Mouse (Mus musculus): ENCODE results near the gene Catsperz.

Gene Catsperz

DNA sequence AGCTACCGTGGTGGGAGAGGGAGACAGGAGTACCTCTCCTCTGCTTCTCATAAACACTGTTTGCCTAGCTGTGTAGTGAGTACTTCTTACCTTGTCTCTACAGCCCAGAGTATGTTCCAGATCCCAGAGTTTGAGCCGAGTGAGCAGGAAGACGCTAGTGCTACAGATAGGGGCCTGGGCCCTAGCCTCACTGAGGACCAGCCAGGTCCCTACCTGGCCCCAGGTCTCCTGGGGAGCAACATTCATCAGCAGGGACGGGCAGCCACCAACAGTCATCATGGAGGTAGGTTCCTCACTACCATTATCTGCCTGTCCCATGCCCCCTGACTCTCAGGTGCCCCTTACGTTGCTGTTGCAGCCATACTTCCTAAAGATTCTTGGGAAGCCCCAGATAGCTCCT lies 17.6 kb upstream of the Catsperz start:
- DNase-seq = no peak

DNA sequence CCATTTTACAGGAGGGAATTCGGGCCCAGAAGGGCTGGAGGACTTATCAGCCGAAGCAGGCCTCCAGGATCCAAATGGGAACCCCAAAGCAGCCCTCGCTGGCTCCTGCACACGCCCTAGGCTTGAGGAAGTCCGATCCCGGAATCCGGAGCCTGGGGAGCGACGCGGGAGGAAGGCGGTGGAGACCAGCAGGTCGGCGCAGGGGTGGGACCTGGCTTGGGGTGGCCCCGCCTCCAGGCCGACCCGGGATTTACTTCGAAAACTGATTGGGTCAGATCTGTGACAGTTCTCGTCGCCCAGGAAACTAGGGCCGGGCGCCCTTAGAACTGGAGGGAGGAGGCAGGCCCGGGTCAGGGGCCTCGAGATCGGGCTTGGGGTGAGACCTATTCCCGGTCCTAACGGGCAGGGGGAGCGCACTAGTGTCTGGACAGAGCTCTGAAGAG lies 17.1 kb upstream of the Catsperz start, which contains the start of gene Gpr137:
Gene Gpr137, minus strand, starts transcription at position 232 of the 443 bp plus-strand sequence.
- peak; percentile 95 for DNase-seq

DNA sequence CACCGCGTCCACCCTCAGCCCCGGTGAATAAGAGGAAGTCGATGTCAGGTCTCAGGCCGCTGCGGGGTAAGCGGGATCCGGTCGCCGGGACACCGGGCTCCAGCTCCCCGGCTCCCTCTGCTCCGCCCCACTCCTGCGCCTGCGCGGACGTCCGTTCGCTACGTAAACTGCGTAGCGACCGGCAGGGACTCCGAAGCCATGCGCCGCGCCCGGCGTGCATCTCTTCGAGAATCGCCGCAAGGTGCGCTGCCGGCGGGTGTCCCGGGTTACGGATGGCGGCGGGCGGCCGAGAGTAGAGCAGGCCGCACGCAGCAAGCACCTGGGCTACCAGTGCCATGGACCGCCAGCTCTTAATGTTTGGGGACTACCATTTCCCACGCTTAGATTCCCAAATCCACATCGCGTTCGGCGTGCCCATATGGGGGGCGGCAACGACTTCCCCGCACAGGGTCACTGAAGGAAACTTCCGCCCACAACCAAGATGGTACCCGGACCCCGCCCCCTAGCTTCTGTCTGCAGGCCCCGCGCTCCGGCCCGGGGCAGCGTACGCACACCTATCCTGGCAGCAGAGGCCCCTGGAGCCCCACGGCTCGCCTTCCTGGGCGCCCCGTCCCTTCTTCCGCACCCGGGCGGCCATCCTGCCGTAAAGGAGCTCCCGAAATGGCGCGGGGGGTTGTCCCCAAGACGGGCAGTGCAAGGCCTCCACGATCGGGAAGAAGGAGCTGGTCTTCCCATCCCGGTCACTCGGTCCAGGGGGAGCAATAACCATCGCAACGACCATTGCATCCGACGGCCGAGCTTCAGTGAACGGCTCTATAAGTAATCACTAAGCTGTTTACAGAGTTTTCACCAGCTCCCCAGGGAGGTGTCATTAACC lies 16.4 kb upstream of the Catsperz start, which contains the start of gene Bad:
Gene Bad, plus strand, starts transcription at position 490 of the 877 bp plus-strand sequence.
- DNase-seq = peak; percentile 92

DNA sequence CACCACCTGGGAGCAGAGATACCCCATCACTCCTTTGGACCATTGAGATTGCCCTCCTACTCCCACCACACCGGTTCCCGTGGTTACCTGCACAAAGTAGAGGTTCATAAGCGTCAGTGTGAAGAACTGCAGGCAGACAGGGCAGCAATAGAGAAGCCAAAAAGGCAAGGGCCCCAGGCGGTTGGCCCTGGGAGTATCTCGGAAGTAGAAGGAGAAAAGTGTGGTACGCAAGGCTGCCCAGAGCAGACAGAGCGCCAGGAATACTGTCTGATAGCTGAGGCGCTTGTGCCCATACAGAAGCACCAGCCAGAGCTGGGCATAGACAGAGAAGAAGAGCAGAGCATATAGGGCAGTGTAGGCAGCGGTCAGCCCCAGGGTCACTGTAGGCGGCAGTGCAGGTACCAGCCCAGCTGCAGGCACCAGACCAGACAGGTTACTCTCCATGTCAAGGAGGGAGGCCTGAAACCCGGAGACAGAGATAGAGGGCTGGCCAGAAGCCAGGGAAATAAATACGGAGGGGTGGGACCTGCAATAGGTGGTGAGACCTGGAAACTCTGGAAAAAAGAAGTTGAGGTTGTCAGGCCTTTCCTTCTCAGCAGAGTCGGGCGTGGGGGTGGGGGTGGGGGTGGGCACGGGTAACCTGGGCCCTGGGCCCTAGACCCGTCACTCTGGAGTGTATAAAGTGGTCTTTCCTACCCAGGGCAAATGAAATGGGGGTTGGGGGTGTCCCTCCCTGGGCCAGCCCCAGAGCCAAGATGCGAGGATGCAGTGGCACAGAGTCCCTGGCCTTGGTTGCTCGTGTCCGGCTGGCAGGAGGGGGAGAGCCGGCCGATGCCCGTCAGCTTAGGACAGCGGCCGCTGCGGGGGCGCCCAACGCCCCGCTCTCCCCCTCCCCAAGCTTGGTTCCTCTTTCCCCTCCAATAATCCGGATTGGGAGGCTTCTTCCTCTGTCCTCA lies 15.5 kb upstream of the Catsperz start:
- DNase-seq = no peak

DNA sequence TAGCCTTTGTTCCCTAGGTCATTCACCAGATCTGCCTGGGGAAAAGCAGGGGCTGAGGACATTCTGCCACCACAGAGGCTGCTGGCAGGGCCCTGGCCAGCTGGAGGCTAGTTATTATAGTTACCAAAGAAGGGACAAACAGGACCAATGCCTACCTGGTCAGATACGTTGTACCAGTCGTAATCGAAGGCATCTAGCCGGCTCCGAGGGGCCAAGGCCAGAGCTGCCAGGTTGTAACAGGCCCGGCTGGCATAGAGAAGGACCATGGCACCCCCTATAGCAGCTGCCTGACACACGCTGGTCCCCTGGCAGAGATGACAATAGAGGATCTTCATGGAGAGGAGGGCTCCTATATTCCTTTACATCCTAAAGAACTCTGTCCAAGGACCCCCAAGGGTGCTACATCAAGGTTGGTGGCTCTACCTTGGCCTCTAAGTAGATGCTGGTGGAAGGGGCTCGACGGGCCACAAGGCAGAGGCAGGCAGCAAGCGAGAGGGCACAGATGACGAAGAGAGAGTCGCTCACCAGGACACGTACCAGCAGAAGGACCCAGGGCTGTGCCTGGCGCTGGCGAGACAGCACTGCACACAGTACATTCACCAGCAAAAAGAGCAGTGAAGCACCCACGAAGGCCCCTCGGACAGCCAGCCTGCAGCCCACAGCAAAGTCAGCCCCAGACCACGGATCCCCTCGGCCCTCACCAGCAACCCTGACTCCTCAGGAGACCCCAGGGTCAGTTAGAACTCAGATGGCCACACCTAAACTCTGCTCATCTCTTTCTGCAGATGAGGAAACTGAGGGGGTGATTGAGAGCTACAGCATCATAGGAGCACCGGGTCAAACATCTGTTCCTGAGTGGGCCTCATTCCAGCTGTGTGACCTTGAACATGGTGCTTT lies 14.2 kb upstream of the Catsperz start:
- no peak for DNase-seq

DNA sequence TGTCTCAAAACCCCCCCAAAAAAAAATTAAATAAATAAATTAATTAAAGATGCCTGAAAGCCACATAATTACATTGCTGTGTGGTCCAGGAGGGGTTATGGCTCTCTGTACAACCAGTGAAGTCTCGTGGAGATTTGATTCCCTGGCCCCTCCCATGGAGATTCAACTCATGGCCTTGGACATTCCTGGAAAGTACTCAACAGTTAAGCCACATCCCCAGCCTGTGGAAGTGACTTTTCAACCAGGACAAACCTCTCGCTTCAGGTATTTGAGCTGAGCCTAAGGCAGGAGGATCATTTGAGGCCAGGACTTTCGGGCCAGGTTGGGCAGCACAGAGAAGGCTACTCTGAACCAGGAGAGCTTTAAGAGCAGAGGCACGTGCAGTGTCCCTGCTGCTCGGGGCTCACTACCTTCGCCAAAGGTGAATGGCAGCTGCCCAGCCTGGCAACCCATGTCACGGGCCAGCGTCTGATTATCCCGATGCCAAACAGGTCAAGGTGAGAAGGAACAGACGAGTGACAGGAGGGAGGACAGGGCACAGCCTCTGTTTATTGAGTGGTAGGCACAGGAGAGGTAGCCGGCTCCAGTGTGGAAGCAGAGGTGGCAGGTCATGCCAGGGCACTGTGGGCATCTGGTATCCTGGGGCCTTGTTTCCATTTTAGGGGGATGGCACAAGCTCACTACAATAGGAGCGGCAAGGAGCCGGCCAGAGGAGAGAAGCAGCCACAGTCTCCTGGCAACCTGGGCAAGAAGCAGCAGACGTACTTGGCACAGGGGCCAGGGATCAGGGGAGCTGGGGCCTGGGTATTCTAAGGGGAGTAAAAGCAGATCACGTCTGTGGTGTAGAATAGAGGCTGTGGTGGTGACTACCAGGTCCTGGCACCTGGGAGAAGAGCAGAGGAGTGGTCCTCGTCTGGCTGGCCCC lies 12.6 kb upstream of the Catsperz start:
- no peak for DNase-seq

DNA sequence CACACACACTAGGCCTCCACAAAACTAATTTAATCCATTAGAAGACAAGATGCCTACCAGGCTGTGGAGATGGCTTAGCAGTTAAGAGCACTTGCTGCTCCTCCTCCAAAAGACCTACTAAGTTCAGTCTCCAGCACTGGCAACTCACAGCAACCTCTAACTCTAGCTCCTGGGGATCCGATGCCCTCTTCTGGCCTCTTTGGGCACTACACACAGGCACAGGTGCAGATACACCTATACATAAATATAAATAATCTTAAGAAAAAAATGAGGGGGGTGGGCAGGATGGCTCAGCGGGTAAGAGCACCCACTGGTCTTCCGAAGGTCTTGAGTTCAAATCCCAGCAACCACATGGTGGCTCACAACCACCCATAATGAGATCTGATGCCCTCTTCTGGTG lies 11.1 kb upstream of the Catsperz start:
- no peak for DNase-seq

DNA sequence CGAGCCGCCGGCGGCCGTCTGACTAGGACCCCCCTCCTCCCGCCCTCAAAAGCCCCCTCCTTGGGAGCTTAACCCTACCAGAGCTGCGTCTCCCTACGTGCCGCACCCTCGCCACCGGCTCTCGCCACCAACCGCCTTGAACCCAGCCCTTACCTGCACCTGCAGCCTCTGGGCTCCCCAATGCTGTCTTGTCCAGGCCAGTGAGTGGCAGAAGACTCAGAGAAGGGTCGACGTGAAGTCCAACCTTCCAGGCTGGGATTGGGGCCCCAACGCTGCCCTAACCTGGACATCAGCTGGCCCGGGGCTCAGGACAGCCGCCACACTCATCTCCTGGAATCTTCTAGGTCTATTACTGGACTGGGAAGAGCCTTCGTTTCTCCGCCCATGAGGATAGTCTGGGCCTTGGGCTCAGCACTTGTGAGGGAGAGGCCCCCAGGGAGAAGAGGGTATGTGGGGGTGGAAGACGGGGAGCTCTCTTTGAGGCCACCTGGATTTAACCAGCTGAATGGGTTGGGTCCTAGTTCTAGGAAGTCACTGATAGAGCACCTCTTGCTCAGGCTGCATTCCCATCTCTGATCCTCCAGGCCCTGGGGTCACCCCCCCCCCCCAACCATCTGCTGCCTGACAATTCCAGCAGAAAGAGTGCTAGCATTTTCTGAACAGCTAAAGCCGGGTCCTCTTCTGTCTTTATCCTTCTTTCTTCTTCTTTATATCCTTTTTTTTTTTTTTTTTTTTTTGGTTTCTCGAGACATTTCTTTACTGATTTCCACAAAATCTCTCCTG lies 9.2 kb upstream of the Catsperz start, which contains the start of gene Kcnk4:
Gene Kcnk4, minus strand, starts transcription at position 321 of the 783 bp plus-strand sequence.
- no peak for DNase-seq

DNA sequence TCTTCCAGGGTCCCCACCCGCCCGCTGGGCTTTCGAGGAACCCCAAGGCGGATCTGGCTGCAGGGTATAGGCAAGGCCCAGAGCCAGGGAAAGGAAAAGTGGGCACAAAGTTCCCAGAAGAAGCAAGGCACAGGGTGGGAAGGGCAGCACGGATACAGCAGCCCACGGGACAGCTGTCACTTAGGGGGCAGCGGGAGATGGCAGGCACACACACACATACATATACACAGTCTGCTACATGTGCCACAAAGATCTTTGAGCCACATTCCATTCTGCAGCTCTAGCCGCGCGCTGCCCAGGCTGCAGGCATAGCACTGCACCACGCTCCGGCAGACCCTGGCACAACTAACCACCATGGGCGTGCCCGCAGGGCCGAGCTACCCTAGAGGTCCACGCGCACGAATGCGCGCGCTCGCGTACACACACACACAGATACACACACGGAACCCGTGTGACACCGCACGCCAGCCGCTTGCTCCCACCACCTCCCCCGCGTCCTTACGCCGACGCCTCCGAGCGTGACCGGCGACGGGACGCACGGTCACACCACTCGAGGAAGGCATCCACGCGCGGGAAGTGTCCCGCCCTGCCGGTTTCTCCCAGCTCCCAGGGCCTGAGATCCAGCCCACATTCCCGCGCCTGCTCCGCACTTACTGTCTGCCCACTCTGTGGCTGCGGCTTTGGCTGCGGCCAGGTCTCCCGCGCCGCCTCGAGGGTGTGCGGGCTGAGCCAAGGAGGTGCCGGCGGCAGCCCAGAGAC lies 8.4 kb upstream of the Catsperz start:
- DNase-seq = peak; percentile 73

DNA sequence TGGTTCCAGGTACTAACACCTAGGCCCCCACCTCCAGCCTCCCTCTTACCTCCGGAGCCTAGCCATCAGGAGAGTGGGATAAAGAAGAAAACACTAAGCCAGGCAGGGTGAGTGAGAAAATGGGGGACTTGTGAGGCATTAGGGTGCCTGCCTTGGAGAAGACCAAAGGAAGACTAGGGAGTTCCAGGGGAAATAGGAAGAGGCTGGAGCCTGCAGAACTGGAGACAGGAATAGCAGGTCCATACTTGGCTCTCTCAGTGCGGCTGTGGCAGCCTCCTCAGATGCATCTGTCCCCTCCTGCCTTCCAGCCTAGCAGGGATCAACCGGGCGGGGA lies 7.9 kb upstream of the Catsperz start:
- DNase-seq = no peak

DNA sequence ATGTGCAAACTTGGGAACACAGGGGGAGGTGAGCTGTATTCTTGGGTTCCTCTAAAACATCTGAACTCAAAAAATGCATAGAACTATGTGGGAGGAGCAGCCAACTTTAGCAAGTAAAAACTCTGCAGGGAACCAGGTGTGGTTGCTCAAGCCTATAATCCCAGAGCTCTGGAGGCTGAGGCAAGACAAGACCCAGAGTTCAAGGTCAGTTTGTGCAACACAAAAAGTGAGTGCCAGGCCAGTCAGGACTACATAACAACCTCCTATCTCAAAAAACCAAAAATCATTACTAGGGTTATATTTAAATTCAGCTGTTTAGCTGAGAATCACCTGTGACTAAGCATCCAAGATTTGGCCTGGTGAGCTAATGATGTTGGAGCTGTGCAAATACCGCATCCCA lies 6.8 kb upstream of the Catsperz start:
- no peak for DNase-seq

DNA sequence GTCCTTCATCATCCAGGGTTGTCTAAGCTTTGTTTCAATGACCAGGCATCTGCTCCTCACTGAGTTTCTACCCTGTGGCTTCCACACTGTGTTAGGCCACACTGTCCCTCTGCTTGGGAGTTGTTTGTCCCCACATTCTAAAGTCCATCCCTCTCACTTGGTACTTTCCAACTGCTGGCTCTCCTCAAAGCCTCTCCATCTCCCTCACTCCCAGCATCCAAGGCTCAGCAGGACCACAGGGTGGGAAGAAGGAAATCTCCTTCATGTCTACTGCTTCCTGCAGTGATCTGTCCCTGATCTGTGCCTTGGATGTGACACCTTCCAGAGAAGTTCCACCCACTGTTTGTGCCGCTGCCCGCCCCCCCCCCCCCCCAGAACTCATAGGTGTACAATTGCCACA lies 5.8 kb upstream of the Catsperz start:
- no peak for DNase-seq

DNA sequence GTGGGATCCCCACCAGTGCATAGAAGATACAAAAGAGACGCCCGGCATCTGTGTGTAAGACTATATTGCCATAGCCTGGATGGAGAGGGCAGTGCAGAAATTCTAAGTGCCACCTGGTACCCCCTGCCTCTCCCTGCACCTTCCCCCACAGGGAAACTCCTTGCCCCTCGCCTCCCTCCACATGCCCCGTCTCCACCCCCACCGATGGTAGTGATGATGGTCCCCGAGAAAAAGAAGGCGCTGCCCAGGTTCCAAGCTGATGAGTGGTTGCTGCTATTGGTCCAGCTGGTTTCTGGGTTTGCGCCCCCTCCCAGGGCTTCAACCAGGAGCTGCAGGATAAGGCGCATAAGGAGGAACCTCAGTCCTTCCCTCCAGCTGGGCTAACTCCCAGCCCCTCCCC lies 2.9 kb upstream of the Catsperz start:
- DNase-seq = no peak

DNA sequence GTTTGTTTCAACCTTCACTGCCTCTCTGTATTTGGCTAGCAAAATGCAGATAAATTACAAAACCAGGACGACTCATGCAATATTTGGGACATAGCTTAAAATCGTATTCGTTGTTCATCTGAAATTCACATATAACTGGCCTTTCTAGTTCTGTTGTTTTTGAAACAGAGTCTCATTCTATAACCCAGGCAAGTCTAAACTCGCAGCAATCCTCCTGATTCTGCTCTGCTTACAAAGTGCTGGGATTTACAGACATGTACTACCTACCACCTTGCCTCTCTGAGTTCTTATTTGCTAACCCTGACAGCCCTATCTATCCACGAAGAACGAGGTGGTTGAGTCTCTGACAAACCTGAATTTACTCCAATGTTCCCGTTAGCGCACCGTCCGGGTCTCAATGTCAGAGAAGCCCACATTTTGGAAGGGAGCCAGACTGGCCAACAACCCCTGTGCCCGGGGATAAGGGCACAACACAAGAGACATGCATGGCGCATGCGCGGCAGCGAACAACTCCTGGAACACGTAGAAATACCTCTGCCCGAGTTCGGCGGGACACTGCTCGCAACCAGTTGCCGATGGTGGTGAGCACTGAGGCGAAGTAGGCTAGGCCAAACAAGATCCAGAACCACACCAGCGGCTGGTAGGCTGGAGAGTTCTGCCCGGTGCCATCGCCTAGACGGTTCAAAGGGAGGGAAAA lies 1.5 kb upstream of the Catsperz start:
- DNase-seq = no peak

DNA sequence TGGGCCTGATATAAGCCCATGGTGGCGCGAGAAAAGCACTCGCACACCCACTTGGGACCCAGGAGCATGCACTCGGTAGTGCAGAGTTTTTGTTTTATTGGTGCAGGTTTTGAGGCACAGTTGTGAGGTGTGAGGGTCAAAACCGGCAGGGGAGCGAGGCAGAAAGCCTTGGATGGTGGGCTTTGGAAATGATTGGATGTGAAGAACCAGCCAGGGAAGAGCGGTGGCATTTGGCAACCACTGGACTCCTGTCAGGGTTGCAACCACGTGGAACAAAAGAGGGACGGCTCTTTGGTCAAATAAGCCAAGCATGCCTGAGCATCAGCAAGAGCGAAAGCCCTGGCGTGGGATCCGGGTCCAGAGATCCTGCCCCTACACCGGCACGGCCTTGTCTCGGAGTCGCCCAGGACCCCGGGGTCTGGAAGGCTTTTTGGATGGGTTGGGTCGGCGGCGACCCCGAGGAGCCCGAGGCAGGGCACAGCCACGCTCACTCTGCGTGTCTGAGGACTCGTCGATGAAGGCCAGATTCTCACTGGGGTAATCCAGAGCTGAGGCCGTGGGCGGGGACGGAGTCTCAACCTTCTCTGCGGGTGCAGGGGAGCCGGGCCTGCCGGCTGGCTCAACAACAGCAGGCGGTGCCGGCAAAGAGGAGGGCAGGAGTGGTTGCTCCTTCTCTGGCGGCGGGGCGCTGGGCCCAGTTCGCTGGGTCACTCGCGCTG lies 590 bp upstream of the Catsperz start:
- no peak for DNase-seq

DNA sequence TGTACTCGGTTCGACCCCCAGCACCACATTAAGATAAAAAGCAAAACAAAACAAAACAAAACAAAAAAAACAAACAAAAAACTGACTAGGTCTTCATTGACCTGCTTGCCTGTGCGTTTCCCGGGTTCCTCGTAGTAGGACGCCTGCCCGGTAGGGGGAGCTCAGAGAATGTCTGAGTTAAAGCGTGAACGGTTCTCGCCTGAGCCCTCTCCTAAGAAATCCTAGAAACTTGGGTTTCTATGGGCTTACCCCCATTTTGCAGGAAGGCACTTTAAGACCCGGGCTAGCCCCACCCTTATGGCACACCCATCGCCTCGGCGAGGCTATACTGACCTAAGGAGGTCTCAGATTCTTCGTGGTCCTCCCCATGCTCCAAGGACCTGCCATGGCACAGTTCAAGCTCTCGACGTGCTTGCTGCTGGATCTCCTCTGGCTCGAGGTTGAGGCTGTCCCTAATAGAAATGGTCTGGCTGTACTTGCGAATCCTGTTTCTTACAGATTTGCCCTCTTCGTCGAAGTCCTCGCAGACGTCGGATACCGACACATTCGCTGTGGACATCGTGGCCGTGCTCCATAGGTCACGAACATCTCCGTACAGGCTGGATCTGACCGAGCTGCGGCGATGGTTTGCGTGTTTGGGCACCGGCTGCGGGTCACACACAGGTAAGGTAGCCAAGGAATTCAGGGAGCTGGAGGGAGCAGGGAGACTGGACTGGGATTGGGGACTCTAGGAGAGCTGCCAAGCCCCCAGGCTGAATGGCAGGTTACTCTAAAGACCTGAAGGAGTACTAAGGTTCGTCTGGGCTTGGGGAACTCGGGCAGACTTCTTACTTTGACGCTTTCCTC lies 496 bp downstream of the Catsperz start:
- DNase-seq = peak; percentile 86
